Mouse (Mus musculus): Measurements from ENCODE around the gene D430041D05Rik. TPM values are rescaled to one million over a fixed set of nuclear protein-coding genes. Genes with fewer than 3 reads are reported as not detected.

The D430041D05Rik gene
- total and polyA plus RNA-seq, 2 experiments from 2014 or later: 7.6 to 45.8 TPM

DNA sequence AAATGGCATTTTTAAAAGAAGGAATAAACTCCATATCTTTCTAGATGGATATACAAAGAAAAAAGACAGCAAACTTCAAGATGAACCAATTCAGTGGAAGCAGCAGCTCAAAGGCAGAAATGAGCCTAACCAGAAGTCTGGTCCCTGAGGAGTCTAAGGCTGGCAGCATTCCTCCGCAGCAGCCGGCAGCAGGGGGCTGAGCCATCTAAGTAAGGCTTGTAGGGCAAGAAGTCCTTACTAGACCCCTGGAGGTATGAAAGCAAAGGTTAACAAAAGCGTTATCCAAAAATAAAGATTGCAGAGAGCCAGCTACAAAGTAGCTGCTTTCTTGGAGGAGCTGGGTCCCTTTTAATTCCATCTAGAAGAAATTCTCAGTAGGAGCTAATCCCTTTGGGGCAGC, 32.0 kb downstream of the D430041D05Rik start:
- H3K9me3 ChIP-seq (ENCODE audit: low read length): no peaks in the 10 kb centered on the region
- 9% methylated on average over 3 of the region's 3 CpGs for WGBS
- 0 out of 2 replicates have a peak, but pooled peaks cover 5% of the 10 kb centered on the region for H3K4me1 ChIP-seq (ENCODE audit: insufficient read depth, low read length)
- H3K4me2 ChIP-seq (ENCODE audit: low read depth, low read length): no peak overlapping the region
- no peak overlapping the region for H3K9ac ChIP-seq (replicated peaks; ENCODE audit: low read length)
- no peak for TF ChIP-seq CTCF (IDR thresholded peaks at IDR 0.05; ENCODE audit: low read depth)
- DNase-seq (ENCODE audit: low spot score) (no peak), ATAC-seq (no peak)
- no peaks in the 10 kb centered on the region for H3K36me3 ChIP-seq (ENCODE audit: insufficient read depth, low read length)
- H3K4me3 ChIP-seq (ENCODE audit: low read length): no peak overlapping the region
- H3K27ac ChIP-seq: peak overlapping the region; percentile 62; the same call in 1 of the 2 replicates
- H3K27me3 ChIP-seq (ENCODE audit: insufficient read depth, low read length): no peaks in the 10 kb centered on the region

DNA sequence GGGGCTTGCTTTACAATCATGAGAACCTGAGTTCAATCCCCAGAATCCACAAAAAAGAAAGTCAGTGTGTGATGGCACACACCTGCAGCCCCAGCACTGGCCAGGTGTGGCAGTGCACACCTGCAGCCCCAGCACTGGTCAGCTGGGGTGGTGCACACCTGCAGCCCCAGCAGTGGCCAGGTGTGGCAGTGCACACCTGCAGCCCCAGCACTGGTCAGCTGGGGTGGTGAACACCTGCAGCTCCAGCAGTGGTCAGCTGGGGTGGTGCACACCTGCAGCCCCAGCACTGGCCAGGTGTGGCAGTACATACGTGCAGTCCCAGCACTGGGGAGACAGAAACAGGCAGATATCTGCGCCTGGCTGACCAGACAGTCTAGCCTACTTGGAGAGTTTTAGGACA, 32.8 kb downstream of the D430041D05Rik start:
- TF ChIP-seq CTCF (IDR thresholded peaks at IDR 0.05; ENCODE audit: low read depth): peak; percentile 48
- ATAC-seq (peak; percentile 71), DNase-seq (ENCODE audit: low spot score) (no peak)
- Histone ChIP-seq H3K4me2 (ENCODE audit: low read depth, low read length) (no peak overlapping the region), H3K27me3 (ENCODE audit: insufficient read depth, low read length) (no peaks in the 10 kb centered on the region), H3K9me3 (ENCODE audit: low read length) (no peaks in the 10 kb centered on the region), H3K27ac (no peak overlapping the region), H3K4me1 (ENCODE audit: insufficient read depth, low read length) (0 out of 2 replicates have a peak, but pooled peaks cover 5% of the 10 kb centered on the region), H3K9ac (replicated peaks; ENCODE audit: low read length) (no peak overlapping the region), H3K36me3 (ENCODE audit: insufficient read depth, low read length) (no peaks in the 10 kb centered on the region), H3K4me3 (ENCODE audit: low read length) (no peak overlapping the region)
- 75% methylated on average over 2 of the region's 2 CpGs for WGBS

DNA sequence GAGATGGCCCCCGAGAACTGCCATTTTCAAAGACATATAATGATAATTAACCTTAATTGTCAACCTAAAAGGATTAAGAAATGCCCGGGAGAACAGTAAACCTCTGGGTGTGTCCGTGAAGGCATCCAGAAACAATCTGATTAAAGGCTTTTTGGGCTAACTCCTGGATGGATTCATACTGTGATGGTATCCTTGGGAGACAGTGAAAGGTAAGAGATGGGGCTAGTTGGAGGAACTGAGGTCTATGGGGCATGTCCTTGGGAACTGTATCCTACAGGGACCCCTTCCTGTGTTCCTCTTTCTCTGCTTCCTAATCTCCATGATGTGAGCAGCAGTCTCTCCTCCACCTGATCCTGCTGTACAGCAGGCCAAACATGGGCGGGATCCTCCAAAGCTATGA, 38.7 kb downstream of the D430041D05Rik start:
- Histone ChIP-seq H3K36me3 (ENCODE audit: insufficient read depth, low read length) (no peaks in the 10 kb centered on the region), H3K4me2 (ENCODE audit: low read depth, low read length) (no peak overlapping the region), H3K9ac (replicated peaks; ENCODE audit: low read length) (no peak overlapping the region), H3K27me3 (ENCODE audit: insufficient read depth, low read length) (no peaks in the 10 kb centered on the region), H3K27ac (no peak overlapping the region), H3K4me1 (ENCODE audit: insufficient read depth, low read length) (peaks cover 9% of the 10 kb centered on the region; the same call in 1 of the 2 replicates), H3K4me3 (ENCODE audit: low read length) (no peak overlapping the region), H3K9me3 (ENCODE audit: low read length) (no peaks in the 10 kb centered on the region)
- no peak for ATAC-seq
- 78% methylated on average over 4 of the region's 4 CpGs for WGBS
- no peak for TF ChIP-seq CTCF (IDR thresholded peaks at IDR 0.05; ENCODE audit: low read depth)
- no peak for DNase-seq (ENCODE audit: low spot score)

DNA sequence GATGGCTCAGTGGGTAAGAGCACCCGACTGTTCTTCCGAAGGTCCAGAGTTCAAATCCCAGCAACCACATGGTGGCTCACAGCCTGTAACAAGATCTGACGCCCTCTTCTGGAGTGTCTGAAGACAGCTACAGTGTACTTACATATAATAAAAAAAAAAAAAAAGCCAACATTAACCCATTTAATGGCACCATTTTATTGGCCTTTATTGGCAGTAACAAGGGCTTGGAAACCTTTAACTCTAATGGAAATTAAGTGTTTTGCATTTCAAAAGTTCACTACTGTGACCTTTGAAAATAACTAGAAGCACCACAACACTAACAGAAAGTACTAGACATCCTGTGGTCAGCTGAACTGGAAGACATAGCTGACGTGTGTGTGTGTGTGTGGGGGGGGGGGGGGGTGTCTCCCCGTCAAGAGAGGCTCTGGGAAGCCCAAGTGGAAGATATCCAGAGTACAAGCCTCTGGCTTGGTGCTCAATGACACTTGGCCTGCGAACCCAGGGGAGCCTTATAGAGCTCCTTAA, 39.1 kb downstream of the D430041D05Rik start:
- Histone ChIP-seq H3K9ac (replicated peaks; ENCODE audit: low read length) (no peak overlapping the region), H3K36me3 (ENCODE audit: insufficient read depth, low read length) (no peaks in the 10 kb centered on the region), H3K27ac (no peak overlapping the region), H3K9me3 (ENCODE audit: low read length) (no peaks in the 10 kb centered on the region), H3K4me3 (ENCODE audit: low read length) (no peak overlapping the region), H3K4me1 (ENCODE audit: insufficient read depth, low read length) (peaks cover 12% of the 10 kb centered on the region; the same call in 1 of the 2 replicates), H3K4me2 (ENCODE audit: low read depth, low read length) (no peak overlapping the region), H3K27me3 (ENCODE audit: insufficient read depth, low read length) (no peaks in the 10 kb centered on the region)
- ATAC-seq (no peak), DNase-seq (ENCODE audit: low spot score) (no peak)
- 73% methylated on average over 6 of the region's 6 CpGs for WGBS
- TF ChIP-seq CTCF (IDR thresholded peaks at IDR 0.05; ENCODE audit: low read depth): no peak

DNA sequence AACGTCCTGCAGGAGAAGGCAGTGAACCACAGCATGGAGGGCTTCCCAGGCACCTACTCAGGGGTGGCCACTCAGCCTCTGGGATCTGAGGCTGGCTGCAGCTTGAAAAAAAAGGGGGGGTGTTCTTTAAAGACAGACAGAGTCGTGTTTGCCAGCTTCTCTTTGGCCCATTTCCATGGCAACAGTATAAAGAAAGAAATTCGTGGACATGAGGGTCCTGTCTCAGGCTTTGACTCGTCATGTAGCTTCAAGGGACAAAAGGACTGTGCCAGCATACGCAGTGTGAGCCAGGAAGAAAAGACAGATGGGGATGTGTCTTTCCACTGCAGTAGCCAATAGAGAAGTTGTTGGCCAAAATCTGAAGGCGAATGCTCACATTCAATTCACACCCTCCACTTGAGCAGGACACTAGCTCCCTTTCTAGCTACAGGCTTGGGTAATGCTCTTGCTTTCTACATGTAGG, 42.9 kb downstream of the D430041D05Rik start:
- Histone ChIP-seq H3K4me1 (ENCODE audit: insufficient read depth, low read length) (peaks cover 14% of the 10 kb centered on the region), H3K36me3 (ENCODE audit: insufficient read depth, low read length) (no peaks in the 10 kb centered on the region), H3K27ac (peak overlapping the region; percentile 72), H3K9me3 (ENCODE audit: low read length) (no peaks in the 10 kb centered on the region), H3K4me3 (ENCODE audit: low read length) (no peak overlapping the region), H3K9ac (replicated peaks; ENCODE audit: low read length) (no peak overlapping the region), H3K27me3 (ENCODE audit: insufficient read depth, low read length) (no peaks in the 10 kb centered on the region), H3K4me2 (ENCODE audit: low read depth, low read length) (peak overlapping the region; percentile 24)
- DNase-seq (ENCODE audit: low spot score) (peak; percentile 93), ATAC-seq (peak; percentile 98)
- peak; percentile 24; the same call in 1 of the 2 replicates for TF ChIP-seq CTCF (IDR thresholded peaks at IDR 0.05; ENCODE audit: low read depth)
- WGBS: 9% methylated on average over 6 of the region's 6 CpGs

DNA sequence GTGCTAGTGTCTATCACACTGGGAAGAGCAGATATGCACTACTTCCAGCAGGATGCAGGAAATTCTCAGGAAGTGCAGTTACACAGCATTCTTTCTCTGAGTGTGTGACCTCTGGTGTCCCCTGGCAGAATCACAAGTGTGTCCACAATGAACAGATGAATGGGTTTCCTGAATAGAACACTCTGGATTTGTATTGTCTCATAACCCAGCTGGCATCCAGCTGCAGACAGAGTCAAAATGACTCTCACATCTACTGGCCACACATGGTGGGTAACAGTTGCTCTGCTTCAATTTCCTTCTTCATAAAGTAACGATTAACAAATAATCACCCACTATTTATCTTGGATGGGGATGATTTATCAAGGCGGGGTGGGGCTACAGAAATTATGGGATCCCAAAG, 43.5 kb downstream of the D430041D05Rik start:
- DNase-seq (ENCODE audit: low spot score) (peak; percentile 35), ATAC-seq (no peak)
- Histone ChIP-seq H3K4me1 (ENCODE audit: insufficient read depth, low read length) (peaks cover 14% of the 10 kb centered on the region), H3K27me3 (ENCODE audit: insufficient read depth, low read length) (no peaks in the 10 kb centered on the region), H3K4me3 (ENCODE audit: low read length) (no peak overlapping the region), H3K36me3 (ENCODE audit: insufficient read depth, low read length) (no peaks in the 10 kb centered on the region), H3K27ac (peak overlapping the region; percentile 72), H3K9me3 (ENCODE audit: low read length) (no peaks in the 10 kb centered on the region), H3K4me2 (ENCODE audit: low read depth, low read length) (no peak overlapping the region; the same call in 1 of the 2 replicates), H3K9ac (replicated peaks; ENCODE audit: low read length) (no peak overlapping the region)
- WGBS: 45% methylated on average over 2 of the region's 2 CpGs
- TF ChIP-seq CTCF (IDR thresholded peaks at IDR 0.05; ENCODE audit: low read depth): no peak

DNA sequence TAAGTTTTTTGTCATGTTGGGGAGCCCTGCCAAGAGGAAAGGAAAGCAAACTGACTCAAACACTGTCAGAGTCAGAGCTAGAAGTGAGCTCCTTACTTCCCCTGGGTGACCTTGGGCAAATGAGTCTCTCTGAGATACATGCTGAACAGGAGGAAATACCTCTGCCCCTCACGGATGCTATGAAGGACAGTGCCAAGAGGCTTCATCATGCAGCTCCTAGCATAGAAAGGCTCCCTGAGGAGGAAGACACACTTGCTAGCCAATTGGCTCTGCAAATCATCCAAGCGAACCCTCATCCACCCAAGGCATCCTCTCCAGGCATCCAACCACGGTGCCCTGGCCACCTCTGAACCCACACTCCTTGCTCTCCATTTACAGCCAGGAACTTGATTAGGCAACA, 51.5 kb downstream of the D430041D05Rik start:
- no peaks in the 10 kb centered on the region for H3K36me3 ChIP-seq (ENCODE audit: insufficient read depth, low read length)
- no peak overlapping the region for H3K4me3 ChIP-seq (ENCODE audit: low read length)
- ATAC-seq (no peak), DNase-seq (ENCODE audit: low spot score) (no peak)
- H3K27me3 ChIP-seq (ENCODE audit: insufficient read depth, low read length): no peaks in the 10 kb centered on the region
- no peak for TF ChIP-seq CTCF (IDR thresholded peaks at IDR 0.05; ENCODE audit: low read depth)
- H3K27ac ChIP-seq: no peak overlapping the region
- H3K4me1 ChIP-seq (ENCODE audit: insufficient read depth, low read length): 0 out of 2 replicates have a peak, but pooled peaks cover 5% of the 10 kb centered on the region
- H3K9ac ChIP-seq (replicated peaks; ENCODE audit: low read length): no peak overlapping the region
- no peak overlapping the region for H3K4me2 ChIP-seq (ENCODE audit: low read depth, low read length)
- no peaks in the 10 kb centered on the region for H3K9me3 ChIP-seq (ENCODE audit: low read length)
- 52% methylated on average over 3 of the region's 3 CpGs for WGBS

All from hindbrain, postnatal 0 days (tissue).